Mouse (Mus musculus): Measurements from ENCODE around the gene Micu1. TPM values are rescaled to one million over a fixed set of nuclear protein-coding genes. Genes with fewer than 3 reads are reported as not detected.

Micu1 gene
- polyA plus RNA-seq, 1 experiment from 2014 or later = 84.2 TPM

Other genes with a start within 250 kb of the Micu1 start
- not detected in 2 replicates for gene Gm10322, start 86.4 kb upstream of the Micu1 start, polyA plus RNA-seq (2015; fragmentation: Nextera tagmentation; extraction: Ambion mirVana)
- gene Mcu, start 85.8 kb upstream of the Micu1 start, polyA plus RNA-seq (2015; fragmentation: Nextera tagmentation; extraction: Ambion mirVana) = 53.4 and 57.1 TPM in 2 replicates
- 19.5 and 22.9 TPM in 2 replicates for gene Dnajb12, start 177.1 kb downstream of the Micu1 start, polyA plus RNA-seq (2015; fragmentation: Nextera tagmentation; extraction: Ambion mirVana)
- gene Ddit4, start 249.4 kb downstream of the Micu1 start, polyA plus RNA-seq (2015; fragmentation: Nextera tagmentation; extraction: Ambion mirVana) = 63.6 and 77.1 TPM in 2 replicates